Mouse (Mus musculus) adipocyte (in vitro differentiated cells): ENCODE data around the gene Rinl.
A peak's percentile ranks its signal among the peaks of the same experiment; 100 is the strongest.

Experiments used
- DNase-seq: peaks from one replicate; pipeline ENCODE4 v3.0.0-alpha.2; 2016; ENCODE audit warnings: low spot score

Gene Rinl

GRCm38 (mm10) chr7:28823932-28824331 is 35.2 kb downstream of the Rinl start:
- no peak for DNase-seq

- peak; percentile 99 for DNase-seq
Observed at GRCm38 (mm10) chr7:28824941-28825685, 36.3 kb downstream of the Rinl start, which contains the start of gene Ech1. Gene Ech1 (plus strand): TSS chr7:28825217.

- DNase-seq = peak; percentile 56
Observed at GRCm38 (mm10) chr7:28825686-28826401, 37.1 kb downstream of the Rinl start.

GRCm38 (mm10) chr7:28826402-28826772 is 37.6 kb downstream of the Rinl start:
- no peak for DNase-seq

- DNase-seq = peak; percentile 69
Observed at GRCm38 (mm10) chr7:28827338-28827737, 38.6 kb downstream of the Rinl start.

GRCm38 (mm10) chr7:28829821-28830220 is 41.1 kb downstream of the Rinl start:
- no peak for DNase-seq

- no peak for DNase-seq
Observed at GRCm38 (mm10) chr7:28830981-28831380, 42.2 kb downstream of the Rinl start.

- DNase-seq = no peak
Observed at GRCm38 (mm10) chr7:28831411-28832125, 42.8 kb downstream of the Rinl start.

- no peak for DNase-seq
Observed at GRCm38 (mm10) chr7:28832137-28832536, 43.4 kb downstream of the Rinl start.

- DNase-seq = no peak
Observed at GRCm38 (mm10) chr7:28833723-28834347, 45.1 kb downstream of the Rinl start, which contains the start of gene Lgals4. Gene Lgals4 (plus strand): TSS chr7:28833854.

GRCm38 (mm10) chr7:28836936-28837335 is 48.2 kb downstream of the Rinl start:
- DNase-seq = no peak

- peak; percentile 27 for DNase-seq
Observed at GRCm38 (mm10) chr7:28838331-28838730, 49.6 kb downstream of the Rinl start.

GRCm38 (mm10) chr7:28847273-28847672 is 58.5 kb downstream of the Rinl start:
- no peak for DNase-seq
